Mouse (Mus musculus) cortical plate, adult 2 months (tissue): ENCODE data around the gene Gm12169.
"Not testable (repeated sequence)": the region's sequence is repeated elsewhere in the genome, so short reads cannot be mapped to it uniquely, and the experiment has no call there.

Experiments
- CTCF ChIP-seq: fragments of 200-500 bp; IDR thresholded peaks from 2 replicates; pipeline ENCODE4 v1.5.1; 2011; ENCODE audit warnings: mild to moderate bottlenecking, control low read depth, low read length; ENCODE audit not compliant: insufficient read depth; ENCODE audit errors: extremely low read depth
- POLR2A ChIP-seq: fragments of 200-500 bp; IDR thresholded peaks from 2 replicates; pipeline ENCODE4 v1.6.1; 2011; ENCODE audit warnings: mild to moderate bottlenecking, low read length, control low read depth; ENCODE audit not compliant: insufficient read depth; ENCODE audit errors: extremely low read depth

DNA sequence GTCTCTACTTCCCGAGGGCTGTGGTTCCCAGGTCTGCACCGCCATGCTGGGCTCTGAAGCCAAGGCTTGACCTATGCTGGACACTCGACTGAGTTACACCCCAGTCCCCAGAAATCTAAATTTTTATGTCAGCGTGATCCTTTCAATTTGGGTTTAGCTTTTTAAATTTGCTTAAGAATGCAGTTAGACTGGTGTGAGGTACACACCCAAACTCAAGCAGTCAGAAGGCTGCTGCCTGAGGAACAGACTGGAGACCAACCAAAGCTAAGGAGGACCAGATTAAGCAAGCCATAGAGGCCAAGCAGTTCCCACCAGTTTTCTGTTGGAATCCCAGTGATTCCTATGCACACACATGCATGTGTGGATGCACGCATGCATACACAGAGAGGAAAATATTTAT lies 2.7 kb upstream of the Gm12169 start:
- TF ChIP-seq CTCF, POLR2A: not testable (repeated sequence)
